Mouse (Mus musculus): ENCODE results near the gene Clic3.

The Clic3 gene

GRCm38 (mm10) chr2:25505000-25505399 is 48.4 kb downstream of the Clic3 start:
- ATAC-seq (ENCODE audit: insufficient number of reproducible peaks, low FRiP score, low TSS enrichment): no peak

DNA sequence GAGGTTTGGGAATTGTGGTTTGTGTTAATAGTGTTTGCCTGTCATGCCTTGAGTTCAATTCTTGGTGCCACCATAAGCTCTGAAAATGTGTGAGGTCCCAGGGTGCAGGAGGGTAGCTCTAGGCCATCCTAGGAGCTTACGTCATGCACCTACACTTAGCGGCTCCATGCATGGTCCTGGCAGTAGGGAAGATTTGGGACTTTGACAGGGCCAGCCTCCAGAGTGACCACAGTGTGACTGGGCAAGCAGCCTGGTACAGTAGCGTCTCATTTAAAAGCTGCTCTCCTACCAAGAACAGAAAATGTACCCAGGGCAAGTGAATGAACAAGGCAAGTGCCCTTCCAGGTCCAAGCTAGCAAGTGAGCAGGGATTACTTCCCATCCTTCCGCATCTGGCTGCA is 49.2 kb downstream of the Clic3 start:
- ATAC-seq (ENCODE audit: insufficient number of reproducible peaks, low FRiP score, low TSS enrichment): no peak

GRCm38 (mm10) chr2:25506964-25507363 is 50.3 kb downstream of the Clic3 start:
- ATAC-seq (ENCODE audit: insufficient number of reproducible peaks, low FRiP score, low TSS enrichment): no peak
